Mouse (Mus musculus) ES-Bruce4 (cell line): ENCODE data around the gene Slc24a2.

ENCODE experiments used
- CTCF ChIP-seq: IDR thresholded peaks from one replicate; pipeline ENCODE4 v1.8.1; 2011; ENCODE audit warnings: low read depth, low read length
- POLR2A ChIP-seq: IDR thresholded peaks from one replicate; pipeline ENCODE4 v1.8.1; 2011; ENCODE audit warnings: low read length; ENCODE audit not compliant: insufficient read depth

GRCm38 (mm10) chr4:87021542-87021941 lies 208.7 kb downstream of the Slc24a2 start:
- TF ChIP-seq CTCF = no peak
- no peak for TF ChIP-seq POLR2A
